Mouse (Mus musculus) liver, adult 10 weeks (tissue): ENCODE data around the gene Foxs1. TPM values are rescaled to one million over a fixed set of nuclear protein-coding genes. Genes with fewer than 3 reads are reported as not detected.

Experiments used
- polyA plus RNA-seq: library from polyadenylated mRNA; stranded (reverse); fragments of 350-450 nt; fragmentation: Illumina TruSeq; extraction: RNeasy Lipid Tissue Mini Kit (QIAGEN cat#74804); gene quantifications from one replicate; pipeline ENCODE4 v1.2.3, GENCODE M21; 2014; ENCODE audit warnings: low read depth, low replicate concordance

The Foxs1 gene
- polyA plus RNA-seq: not detected

DNA sequence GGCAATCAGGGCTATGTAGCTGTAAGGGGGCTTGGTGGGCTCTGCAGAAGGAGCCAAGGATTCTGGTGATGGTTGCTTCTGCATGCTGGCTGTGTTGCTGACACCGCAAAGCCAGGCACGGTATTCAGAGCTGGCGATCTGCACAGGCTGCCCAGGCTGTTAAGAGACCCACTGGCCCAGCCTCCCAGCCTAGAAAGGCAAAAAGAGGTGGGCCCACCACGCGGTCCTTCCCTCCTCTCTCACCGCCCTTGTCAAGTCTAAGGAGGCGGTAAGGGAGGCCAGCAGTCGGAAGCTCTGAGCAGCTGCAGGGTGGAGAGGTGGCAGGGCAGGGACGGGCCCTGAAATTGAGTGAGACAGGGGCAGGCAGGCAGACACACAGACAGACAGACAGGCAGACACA is at the start of gene Foxs1:
Gene Foxs1 (minus strand): TSS at position 161 of the 400 bp plus-strand sequence.

DNA sequence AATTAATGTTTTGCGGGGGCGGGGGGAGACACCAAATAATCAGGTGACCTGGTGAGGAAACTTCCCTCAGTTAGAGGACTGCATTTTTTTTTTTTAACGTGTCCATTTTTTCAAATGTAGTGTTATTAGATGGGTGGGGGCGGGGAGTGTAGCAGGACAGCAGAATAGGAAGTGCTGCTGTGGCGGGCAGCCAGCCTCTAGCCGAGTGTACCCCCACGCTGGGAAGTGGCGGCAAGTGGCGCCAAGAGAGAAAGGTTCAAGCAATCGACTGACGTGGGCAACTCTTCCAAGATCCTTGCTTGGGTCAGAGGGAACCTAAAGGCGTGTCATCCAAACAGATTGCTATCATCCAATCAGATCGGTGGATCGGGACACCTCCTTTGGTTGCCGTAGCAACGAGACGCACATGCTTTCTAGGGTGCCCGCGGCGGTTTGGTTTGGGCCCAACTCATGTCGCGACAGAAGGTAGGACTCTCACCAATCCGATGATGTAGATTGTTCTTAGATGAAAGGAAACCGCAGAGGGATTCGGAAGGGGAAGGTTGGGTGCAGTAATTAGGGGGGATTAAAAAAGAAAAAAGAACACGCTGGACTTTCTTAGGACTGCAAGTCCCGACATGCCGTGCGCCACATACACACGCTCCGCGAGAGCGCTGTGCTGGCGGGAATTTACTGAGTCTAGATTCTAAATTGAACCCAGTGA is 29.2 kb upstream of the Foxs1 start, which contains the start of gene Ttll9:
Gene Ttll9 (plus strand): TSS at position 395 of the 703 bp plus-strand sequence.

DNA sequence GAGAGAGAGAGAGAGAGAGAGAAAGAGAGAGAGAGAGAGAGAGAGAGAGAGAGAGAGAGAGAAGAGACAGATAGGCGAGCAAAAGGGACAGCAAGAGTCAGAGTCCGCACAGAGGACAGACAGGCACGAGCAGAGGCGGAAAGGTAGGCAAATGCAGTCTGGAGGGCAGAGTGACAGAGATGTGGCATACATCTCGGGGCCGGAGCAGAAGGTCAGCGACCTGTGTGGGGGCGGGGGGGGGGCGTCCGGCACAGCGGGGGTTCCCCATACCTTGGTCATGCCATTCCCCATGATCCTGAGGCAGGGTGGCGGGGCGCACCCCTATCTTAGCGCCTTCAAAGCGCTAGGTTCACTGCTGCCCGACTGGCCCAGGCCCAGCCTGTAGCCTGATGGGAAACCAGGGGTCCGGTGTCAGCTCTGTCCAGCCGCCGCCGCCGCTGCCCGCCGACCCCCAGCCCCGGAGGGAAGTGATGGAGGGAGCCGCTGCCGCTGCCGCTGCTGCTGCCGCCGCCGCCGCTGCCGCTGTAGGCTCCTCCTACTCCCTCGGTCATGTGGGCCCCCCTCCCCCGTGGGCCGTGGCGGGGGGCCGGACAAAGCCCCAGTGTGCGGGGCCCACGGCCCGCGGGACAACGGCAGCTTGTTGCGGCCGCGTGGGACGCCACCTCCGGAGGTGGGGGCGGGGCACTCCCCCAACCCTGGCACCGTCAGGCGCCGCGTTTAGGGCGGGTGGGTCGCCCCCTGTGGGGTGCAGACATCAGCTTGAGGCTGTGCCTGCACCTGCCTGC is 18.2 kb upstream of the Foxs1 start, which contains the start of gene Dusp15:
Gene Dusp15 (minus strand): TSS at position 634 of the 785 bp plus-strand sequence.

DNA sequence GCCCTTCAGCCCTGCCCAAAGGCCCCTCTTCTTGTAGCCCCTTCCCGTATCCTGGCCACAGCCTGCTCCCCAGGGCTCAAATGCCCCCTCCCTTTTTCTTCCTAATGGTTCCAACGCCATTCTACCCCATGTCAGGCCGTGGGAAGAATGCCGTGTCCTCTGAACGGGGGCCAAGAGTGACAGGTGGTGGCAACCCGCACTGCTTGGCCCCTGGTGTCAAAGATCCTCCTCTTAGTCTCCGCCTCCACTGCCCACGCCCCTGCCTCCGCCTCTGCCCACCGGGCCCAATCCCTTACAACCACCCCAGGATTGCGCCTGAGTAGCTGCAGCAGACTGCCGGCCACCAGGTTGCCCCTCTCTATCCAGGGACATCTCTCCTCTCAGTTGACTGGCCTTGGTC is 22.0 kb downstream of the Foxs1 start, which contains the start of gene Mylk2:
Gene Mylk2 (plus strand): TSS at position 322 of the 400 bp plus-strand sequence.

Other genes starting within 250 kb of the Foxs1 start
- 6.6 TPM for gene Mcts2, start 246.2 kb downstream of the Foxs1 start, polyA plus RNA-seq
- gene Id1, start 197.0 kb downstream of the Foxs1 start, polyA plus RNA-seq: 8.1 TPM
- not detected for gene Cox4i2, start 179.0 kb downstream of the Foxs1 start, polyA plus RNA-seq
- 12.8 TPM for gene Bcl2l1, start 101.5 kb downstream of the Foxs1 start, polyA plus RNA-seq
- gene Tpx2, start 85.2 kb downstream of the Foxs1 start, polyA plus RNA-seq: 0.37 TPM
- gene Mylk2, start 21.9 kb downstream of the Foxs1 start, polyA plus RNA-seq: not detected
- not detected for gene Dusp15, start 18.5 kb upstream of the Foxs1 start, polyA plus RNA-seq
- not detected for gene Ttll9, start 29.3 kb upstream of the Foxs1 start, polyA plus RNA-seq
- 26.6 TPM for gene Pdrg1, start 82.2 kb upstream of the Foxs1 start, polyA plus RNA-seq
- not detected for gene Xkr7, start 98.6 kb upstream of the Foxs1 start, polyA plus RNA-seq
- 1.2 TPM for gene Ccm2l, start 132.7 kb upstream of the Foxs1 start, polyA plus RNA-seq
- gene Hck, start 175.3 kb upstream of the Foxs1 start, polyA plus RNA-seq: 0.72 TPM
- gene Tm9sf4, start 228.1 kb upstream of the Foxs1 start, polyA plus RNA-seq: 18.9 TPM